Mouse (Mus musculus) regulatory T cell (primary cell): ENCODE measurements around the gene Dph2.

ENCODE experiments used
- in situ Hi-C: fragments of 300-600 bp; cut with MboI, MseI; formaldehyde crosslinking; loops from one replicate; pipeline ENCODE4 v1.15.1; 2025; ENCODE audit warnings: high pct_unique_total_duplicates

Gene Dph2

GRCm38 (mm10) chr4:117840821-117841220, 51.0 kb downstream of the Dph2 start:
- in situ Hi-C loops, result no loop called here

DNA sequence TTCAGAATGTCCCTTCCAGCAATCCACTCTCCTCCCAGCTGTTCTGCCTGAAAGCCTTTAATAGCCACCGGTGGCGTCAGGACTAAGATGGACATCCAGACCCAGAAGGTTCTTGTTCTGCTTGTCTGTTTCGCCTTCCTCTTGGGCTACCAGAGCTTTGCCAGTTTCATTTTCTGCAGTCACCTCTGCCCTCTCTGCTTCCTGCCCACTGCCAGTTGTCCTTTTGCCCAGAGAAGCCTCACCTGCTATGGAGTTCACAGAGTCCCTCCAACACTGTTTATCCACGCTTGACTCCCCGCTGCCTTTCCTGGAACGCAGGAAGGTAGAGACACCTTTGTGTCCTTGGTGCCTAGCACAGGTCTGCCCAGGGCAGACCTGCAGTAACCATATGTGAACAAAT, 52.5 kb downstream of the Dph2 start:
- in situ Hi-C loops, result no loop called here
